Mouse (Mus musculus) embryo, embryonic 11.5 days (tissue): Measurements from ENCODE around the gene Rnf20.
A peak's percentile ranks its signal among the peaks of the same experiment; 100 is the strongest.

Source experiments
- DNase-seq: peaks from one replicate; pipeline ENCODE4 v3.0.0-alpha.2; 2012; ENCODE audit warnings: low read depth, low spot score

Rnf20 gene

DNA sequence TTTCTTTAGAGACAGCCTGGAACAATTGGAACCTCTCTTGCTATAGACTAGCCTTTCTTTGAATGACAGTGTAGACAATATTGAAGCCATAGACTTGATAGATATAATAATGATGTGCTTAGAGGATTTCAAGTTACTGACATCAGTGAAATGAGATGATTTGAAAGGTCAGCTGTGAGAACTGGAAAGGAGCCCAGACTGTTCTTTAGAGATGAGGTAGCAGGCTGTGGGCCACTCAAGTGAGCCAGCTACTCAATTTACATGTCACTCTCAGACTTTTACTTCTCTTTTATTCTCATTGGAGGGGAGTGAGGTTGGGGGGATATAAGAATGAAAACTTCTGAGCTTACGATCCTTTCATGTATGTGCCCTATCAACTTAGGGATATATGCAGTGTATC lies 27.6 kb downstream of the Rnf20 start:
- DNase-seq, result no peak

DNA sequence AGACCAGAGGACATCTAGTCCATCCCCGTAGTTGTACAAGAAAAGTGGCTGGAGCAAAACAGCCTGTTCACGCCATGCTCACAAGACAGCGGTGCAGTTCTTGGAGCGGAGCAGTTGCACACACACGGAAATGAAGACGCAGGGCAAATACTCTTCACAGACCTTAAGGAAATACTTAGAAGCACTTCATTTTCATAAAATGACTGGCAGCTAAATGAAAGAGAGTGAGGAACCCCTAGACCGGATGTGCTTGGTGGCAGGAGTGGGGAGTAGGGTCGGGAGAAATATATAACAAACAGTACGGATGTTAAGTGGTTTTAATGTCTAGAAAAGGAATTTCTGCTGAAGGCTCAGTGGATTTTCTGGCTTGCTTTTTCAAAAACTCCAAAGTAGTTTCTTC lies 29.9 kb downstream of the Rnf20 start:
- no peak for DNase-seq

DNA sequence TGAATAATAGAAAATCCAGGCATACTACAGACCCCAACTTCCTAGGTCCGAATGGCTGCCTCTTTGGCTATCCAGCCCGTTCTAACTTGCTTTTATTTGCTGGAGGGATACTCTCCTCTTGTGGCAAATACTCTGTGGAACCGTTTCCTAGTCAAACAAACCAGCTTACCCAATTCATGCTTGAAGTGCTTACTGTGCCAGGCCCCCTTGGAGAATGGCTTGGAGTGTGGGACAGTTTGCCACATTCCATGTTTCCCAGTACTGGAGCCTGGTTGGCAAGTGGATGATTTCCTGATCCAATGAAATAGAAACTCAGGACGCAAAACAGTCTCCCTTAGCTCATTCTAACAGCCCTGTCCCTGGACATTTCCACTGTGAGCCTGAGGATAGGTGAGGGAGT lies 30.4 kb downstream of the Rnf20 start:
- no peak for DNase-seq

DNA sequence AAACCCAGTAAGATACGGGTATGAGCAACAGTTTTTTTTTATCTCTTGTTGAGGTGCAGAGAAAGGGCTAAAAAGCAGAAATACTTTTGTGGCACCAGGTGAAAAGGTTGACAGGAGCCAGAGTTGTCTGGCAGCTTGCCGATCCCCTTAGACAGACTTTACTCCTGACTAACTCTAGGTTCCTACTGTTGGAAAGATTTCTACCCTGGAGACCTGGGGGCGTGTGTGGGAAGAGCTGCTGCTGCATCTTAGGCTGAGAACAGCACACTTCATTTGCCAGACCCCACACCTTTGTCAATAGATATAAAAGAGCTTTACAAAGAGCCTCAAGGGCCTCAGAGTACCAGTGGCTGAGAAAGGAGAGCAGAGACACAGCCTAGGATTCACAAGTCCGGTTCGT lies 33.0 kb downstream of the Rnf20 start:
- no peak for DNase-seq

DNA sequence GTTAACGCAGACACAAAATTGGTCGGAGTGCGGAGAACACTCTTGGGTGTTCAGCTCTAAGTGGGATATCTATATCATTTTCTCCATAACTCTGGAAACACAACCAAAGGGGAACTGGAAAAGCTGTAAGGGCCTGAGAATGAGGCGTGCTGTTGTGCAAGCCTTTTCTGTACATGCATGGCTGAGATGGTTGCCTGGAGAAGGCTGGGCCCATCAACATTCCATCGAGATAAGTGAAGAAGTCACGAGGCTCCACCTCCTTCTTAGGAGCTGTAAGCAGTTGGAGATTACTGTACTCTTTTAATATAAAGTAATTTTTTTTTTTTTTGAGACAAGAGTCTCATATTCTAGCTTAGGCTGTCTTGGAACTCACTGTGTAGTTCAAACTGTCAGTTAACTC lies 44.3 kb downstream of the Rnf20 start:
- DNase-seq, result no peak

DNA sequence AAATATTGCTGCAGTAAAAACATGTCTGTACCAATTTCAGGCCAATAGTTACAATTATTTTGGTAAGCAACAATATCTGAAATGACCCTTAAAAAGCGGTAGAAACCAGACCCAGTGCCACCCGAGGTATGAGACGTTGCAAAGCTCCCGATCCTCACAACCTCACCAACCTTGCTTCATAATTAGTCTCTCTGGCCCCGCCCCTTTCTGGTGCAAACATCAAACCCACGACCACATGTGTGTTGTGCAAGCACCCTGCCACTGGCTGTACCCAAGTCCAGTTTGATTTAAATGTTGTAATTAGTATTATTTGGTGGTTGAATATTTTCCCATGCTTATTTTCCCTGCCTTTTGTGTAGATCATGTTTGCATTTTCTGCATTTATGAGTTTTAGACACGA lies 45.0 kb downstream of the Rnf20 start:
- DNase-seq, result no peak

DNA sequence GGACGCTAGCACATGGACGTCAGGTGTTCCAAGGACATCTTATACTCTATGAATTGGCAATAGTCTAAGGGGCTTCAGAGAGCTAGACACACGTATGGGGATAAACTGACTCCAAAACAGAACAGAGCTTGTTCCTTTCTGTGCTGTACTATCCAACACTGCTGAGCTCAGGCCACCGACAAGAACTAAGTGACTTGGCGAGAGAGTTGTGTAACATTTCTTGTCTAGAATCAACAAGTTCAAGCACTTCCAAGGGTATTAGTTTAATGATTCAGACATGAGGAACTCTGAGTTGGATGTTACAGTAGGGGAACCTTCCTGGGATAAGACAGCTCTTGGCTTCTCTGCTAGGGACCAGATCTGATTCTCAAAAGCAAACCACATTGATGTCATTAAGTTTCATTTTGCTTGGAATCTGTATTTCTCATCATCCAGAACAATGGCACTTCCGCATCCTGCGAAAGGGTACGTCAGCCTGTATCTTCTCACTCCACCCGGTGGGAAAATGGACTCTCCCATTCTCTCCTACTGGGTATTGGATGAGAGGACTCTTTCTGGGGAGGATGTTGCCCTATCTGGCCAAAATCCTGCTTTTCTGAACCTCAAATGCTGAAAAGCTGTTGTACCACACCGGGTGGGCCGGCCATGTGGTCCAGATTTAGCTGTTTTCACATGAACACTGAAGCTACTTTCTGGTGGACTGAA lies 48.5 kb downstream of the Rnf20 start:
- no peak for DNase-seq

DNA sequence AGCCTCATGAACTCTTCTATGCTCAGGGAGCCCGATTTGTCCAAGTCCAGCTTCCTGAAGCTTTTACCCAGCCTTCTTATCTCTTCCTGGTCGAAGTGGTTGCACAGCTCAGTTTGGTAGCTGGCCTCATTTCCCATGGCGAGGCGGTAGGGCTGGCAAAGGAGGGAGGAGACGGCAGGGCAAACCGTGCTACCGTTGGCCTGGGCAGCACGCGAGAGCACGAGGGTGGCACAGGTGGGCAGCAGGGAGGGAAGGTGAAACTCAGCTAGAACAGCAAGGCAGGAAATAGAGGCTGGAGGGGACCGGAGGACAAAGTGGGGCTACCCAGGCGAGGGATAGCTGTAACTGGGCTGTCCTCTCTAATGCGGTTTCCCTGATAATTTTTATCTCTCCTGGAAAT lies 50.0 kb downstream of the Rnf20 start, which contains the start of gene Ppp3r2:
Gene Ppp3r2 (minus strand): TSS at position 213 of the 400 bp plus-strand sequence.
- DNase-seq, result no peak

DNA sequence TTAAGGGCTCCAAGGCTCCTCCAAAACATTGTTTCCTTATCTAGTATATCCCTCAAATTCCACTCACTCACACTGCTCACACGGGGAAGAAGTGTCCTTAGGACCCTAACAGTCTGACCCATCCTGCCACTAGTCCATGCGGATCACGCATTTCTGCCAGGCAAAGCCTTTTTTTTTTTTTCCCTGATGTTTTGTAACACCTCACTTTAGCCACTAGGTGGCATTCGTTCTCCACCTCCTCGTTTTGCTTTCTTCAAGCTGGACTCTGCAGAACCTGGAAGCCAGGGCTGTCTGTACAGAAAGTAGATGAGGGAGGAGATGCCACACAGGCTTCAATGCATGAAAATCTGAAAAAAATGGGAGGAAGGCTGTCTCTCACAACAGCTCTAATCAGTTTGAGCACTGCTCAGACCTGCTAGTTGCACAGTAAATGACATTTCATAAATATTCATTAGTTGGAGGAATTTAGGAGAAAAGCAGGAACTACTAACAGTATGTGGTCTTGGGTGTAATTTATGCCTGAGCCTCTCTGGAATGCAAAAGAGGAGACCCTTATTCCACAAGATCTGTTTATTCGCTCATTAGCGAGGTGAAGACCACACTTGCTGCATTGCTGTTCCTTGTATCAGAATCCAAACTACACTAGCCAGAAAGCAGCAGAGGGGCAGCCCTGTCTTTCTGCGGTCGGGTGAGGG lies 56.9 kb downstream of the Rnf20 start:
- peak; percentile 59 for DNase-seq

DNA sequence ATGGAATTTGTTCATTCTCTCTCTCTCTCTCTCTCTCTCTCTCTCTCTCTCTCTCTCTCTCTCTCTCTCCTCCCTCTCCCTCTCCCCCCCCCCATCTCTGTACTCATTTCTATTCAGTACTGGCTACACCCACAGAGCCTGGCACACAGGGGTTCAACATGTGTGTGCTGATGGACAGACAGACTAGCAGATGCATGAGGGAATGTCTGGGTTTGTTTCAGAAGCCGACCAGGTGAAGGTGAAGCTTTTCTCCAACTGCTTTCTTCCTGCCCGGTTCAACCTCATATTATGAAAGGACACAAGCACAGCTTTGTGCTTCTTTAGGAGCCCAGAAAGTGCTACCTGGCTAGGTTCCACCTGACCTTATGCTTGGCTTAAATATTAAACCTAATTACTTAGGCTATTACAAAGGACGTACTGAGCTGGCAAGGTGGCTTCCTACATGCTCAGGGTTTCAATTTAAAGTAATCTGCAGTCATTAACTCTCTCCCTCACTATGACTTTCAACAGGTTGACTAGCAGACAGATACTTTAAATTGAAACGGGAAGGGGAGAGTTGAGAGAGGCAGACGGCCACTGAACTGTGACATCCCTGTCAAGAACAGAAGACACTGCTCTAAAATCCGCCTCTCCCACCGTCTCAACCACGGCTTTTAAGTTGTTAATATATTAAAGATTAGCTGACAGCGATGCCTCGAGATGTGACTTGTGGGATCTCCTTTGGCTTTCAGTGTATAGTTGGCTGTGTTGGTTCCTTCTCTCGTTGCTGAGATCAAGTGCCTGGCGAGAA lies 59.8 kb downstream of the Rnf20 start:
- no peak for DNase-seq
